Mouse (Mus musculus) megakaryocyte, embryonic 14.5 days (primary cell): ENCODE measurements around the gene Dusp27.

Source experiments
- FLI1 ChIP-seq: IDR thresholded peaks from 2 replicates; pipeline ENCODE4 v1.6.1; 2012; ENCODE audit warnings: low read length, inconsistent platforms, mixed read lengths
- GATA1 ChIP-seq: IDR thresholded peaks from 3 replicates; pipeline ENCODE4 v1.6.1; 2012; ENCODE audit warnings: mixed read lengths, low read length, inconsistent platforms, borderline replicate concordance

DNA sequence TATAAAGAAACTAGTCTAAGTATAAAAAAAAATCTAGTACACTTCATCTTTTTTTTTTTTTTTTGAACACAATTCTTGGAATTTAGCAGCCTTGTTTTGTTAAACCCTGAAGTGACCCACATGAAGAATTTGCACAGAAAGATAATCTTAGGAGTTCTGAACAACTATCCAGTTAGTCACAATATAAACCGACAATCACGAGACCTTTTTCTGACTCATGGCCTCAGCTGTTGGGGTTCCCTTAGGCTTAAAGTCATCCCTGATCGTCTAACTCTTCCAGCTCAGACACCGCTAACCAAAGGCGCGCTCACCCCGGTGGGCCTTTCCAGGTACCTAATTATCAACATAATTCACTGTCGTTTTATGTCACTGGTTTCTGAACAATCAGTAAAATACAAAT, 4.0 kb downstream of the Dusp27 start:
- TF ChIP-seq GATA1 (no peak), FLI1 (no peak)
